In the genomic region with DNA sequence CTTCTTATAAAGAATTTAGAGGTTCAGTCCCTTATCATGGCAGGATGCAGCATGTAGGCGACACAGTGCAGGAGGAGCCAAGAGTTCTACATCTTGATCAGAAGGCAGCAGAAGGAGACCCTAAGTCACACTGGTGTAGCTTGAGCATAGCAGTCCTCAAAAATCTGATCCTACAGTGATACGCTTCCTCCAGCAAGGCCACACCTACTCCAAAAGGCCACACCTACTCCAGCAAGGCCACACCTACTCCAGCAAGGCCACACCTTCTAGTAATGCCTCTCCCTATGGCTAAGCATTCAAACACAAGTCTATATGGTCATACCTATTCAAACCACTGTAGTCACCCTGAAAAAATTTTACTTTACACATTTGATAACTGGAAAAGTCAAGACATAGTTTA, we compare ENCODE assay signal across 18 mouse cellular contexts. TPM values are rescaled to one million over a fixed set of nuclear protein-coding genes. Genes with fewer than 3 reads are reported as not detected.
DNase-seq lines count a peak whose midpoint lies in the region; ATAC-seq and TF ChIP-seq lines count a peak whose summit lies in the region.
"Had no signal": no experiment of that assay in that cellular context is flagged by ENCODE, and none has a peak within 500 bp of the region (broad histone marks: within the 10 kb centered on the region; RNA-seq: fewer than 3 reads in every experiment).

No protein-coding gene starts in this region.

- ATAC-seq in limb, embryonic 13.5 days (ENCODE audit: low FRiP score, low read depth) = peak; percentile 28; the same call in 1 of the 2 replicates
- ATAC-seq in common myeloid progenitor, adult 5-6 weeks (replicated peaks; ENCODE audit: low read depth, poor library complexity, severe bottlenecking) = 0 out of 2 replicates have a peak, but pooled peaks have one; percentile 14
- peak; percentile 82 for ATAC-seq in liver, embryonic 13.5 days (ENCODE audit: low read depth)
- ATAC-seq in stomach, postnatal 0 days (ENCODE audit: low FRiP score, low TSS enrichment) = peak; percentile 59; the same call in 1 of the 2 replicates
- ATAC-seq: midbrain, embryonic 16.5 days had no signal

- no peak overlapping the region for H3K27ac ChIP-seq in limb, embryonic 13.5 days
- no peak overlapping the region for H3K27ac ChIP-seq in limb, embryonic 10.5 days
- no peak overlapping the region for H3K27ac ChIP-seq in liver, embryonic 13.5 days
- H3K27ac ChIP-seq in stomach, postnatal 0 days (replicated peaks) = no peak overlapping the region
- H3K27ac ChIP-seq: embryonic facial prominence, embryonic 10.5 days; macrophage; neural tube, embryonic 12.5 days had no signal

- no peaks in the 10 kb centered on the region for H3K4me1 ChIP-seq in limb, embryonic 13.5 days
- H3K4me1 ChIP-seq in limb, embryonic 10.5 days = no peaks in the 10 kb centered on the region
- peaks cover 22% of the 10 kb centered on the region for H3K4me1 ChIP-seq in liver, embryonic 13.5 days (replicated peaks)
- no peaks in the 10 kb centered on the region for H3K4me1 ChIP-seq in stomach, postnatal 0 days (replicated peaks; ENCODE audit: control insufficient read depth, insufficient read depth)
- H3K4me1 ChIP-seq: embryonic facial prominence, embryonic 10.5 days; neural tube, embryonic 12.5 days had no signal

- no peaks in the 10 kb centered on the region for H3K27me3 ChIP-seq in limb, embryonic 13.5 days
- no peaks in the 10 kb centered on the region for H3K27me3 ChIP-seq in limb, embryonic 10.5 days (ENCODE audit: low read depth, poor library complexity, severe bottlenecking)
- H3K27me3 ChIP-seq in liver, embryonic 13.5 days = no peaks in the 10 kb centered on the region
- no peaks in the 10 kb centered on the region for H3K27me3 ChIP-seq in stomach, postnatal 0 days (ENCODE audit: control insufficient read depth, insufficient read depth, low read length)
- H3K27me3 ChIP-seq: CH12.LX; neural tube, embryonic 12.5 days had no signal

- no peaks in the 10 kb centered on the region for H3K36me3 ChIP-seq in limb, embryonic 13.5 days
- H3K36me3 ChIP-seq in limb, embryonic 10.5 days = no peaks in the 10 kb centered on the region
- H3K36me3 ChIP-seq in liver, embryonic 13.5 days = no peaks in the 10 kb centered on the region
- no peaks in the 10 kb centered on the region for H3K36me3 ChIP-seq in stomach, postnatal 0 days (ENCODE audit: control insufficient read depth, insufficient read depth, low read length)
- H3K36me3 ChIP-seq: embryonic facial prominence, embryonic 10.5 days; neural tube, embryonic 12.5 days had no signal

- TF ChIP-seq CTCF in stomach, postnatal 0 days (IDR thresholded peaks at IDR 0.05; ENCODE audit: low read depth) = no peak

- no peak overlapping the region for H3K4me3 ChIP-seq in limb, embryonic 13.5 days
- no peak overlapping the region for H3K4me3 ChIP-seq in limb, embryonic 10.5 days
- no peak overlapping the region for H3K4me3 ChIP-seq in liver, embryonic 13.5 days (replicated peaks)
- no peak overlapping the region for H3K4me3 ChIP-seq in stomach, postnatal 0 days (ENCODE audit: low read depth, low read length)
- H3K4me3 ChIP-seq: embryonic facial prominence, embryonic 10.5 days; neural tube, embryonic 12.5 days had no signal

- no peak overlapping the region for H3K9ac ChIP-seq in limb, embryonic 13.5 days
- H3K9ac ChIP-seq in liver, embryonic 13.5 days = no peak overlapping the region
- H3K9ac ChIP-seq in stomach, postnatal 0 days (ENCODE audit: low read length) = no peak overlapping the region
- H3K9ac ChIP-seq: neural tube, embryonic 12.5 days had no signal

- H3K9me3 ChIP-seq in limb, embryonic 13.5 days = no peaks in the 10 kb centered on the region
- H3K9me3 ChIP-seq in limb, embryonic 10.5 days (replicated peaks) = no peaks in the 10 kb centered on the region
- no peaks in the 10 kb centered on the region for H3K9me3 ChIP-seq in liver, embryonic 13.5 days (replicated peaks)
- no peaks in the 10 kb centered on the region for H3K9me3 ChIP-seq in stomach, postnatal 0 days (ENCODE audit: control insufficient read depth, low read length)
- H3K9me3 ChIP-seq: embryonic facial prominence, embryonic 10.5 days; neural tube, embryonic 12.5 days had no signal

- H3K4me2 ChIP-seq in limb, embryonic 13.5 days (replicated peaks) = no peak overlapping the region
- H3K4me2 ChIP-seq in liver, embryonic 13.5 days = no peak overlapping the region
- no peak overlapping the region for H3K4me2 ChIP-seq in stomach, postnatal 0 days (replicated peaks; ENCODE audit: low read depth)
- H3K4me2 ChIP-seq: neural tube, embryonic 12.5 days had no signal

- no peak for DNase-seq in limb, embryonic 10.5 days (ENCODE audit: low spot score)
- DNase-seq in liver, embryonic 13.5 days = peak; percentile 59
- DNase-seq in stomach, postnatal 0 days (ENCODE audit: low spot score) = no peak
- DNase-seq in layer of hippocampus, postnatal 36 days = no peak
- no peak for DNase-seq in adrenal gland, postnatal 36 days
- DNase-seq in right cerebral cortex, postnatal 36 days (ENCODE audit: low spot score in 2 of 2) = no peak
- DNase-seq: adrenal gland, adult 2 months; cerebellum, postnatal 10 days; heart, adult 11 months; heart, postnatal 14 days; kidney, postnatal 14 days had no signal

- TF ChIP-seq EP300 in stomach, postnatal 0 days (optimal IDR thresholded peaks at IDR 0.05) = no peak

- WGBS in limb, embryonic 13.5 days = 93% methylated on average over 2 of the region's 2 CpGs
- WGBS in limb, embryonic 10.5 days = 86% methylated on average over 2 of the region's 2 CpGs
- 38% methylated on average over 2 of the region's 2 CpGs for whole genome bisulfite sequencing in liver, embryonic 13.5 days (ENCODE audit: insufficient replicate concordance)
- 87% methylated on average over 2 of the region's 2 CpGs for WGBS in stomach, postnatal 0 days

RNA-seq across cellular contexts. Expression of gene Efcab2, which starts 29.8 kb away (rescaled TPM):
- polyA plus RNA-seq in limb, embryonic 13.5 days (2015; fragmentation: Nextera tagmentation; extraction: Ambion mirVana) = 4.8 and 4.9 TPM in 2 replicates
- 4.0 and 4.6 TPM in 2 replicates for polyA plus RNA-seq in limb, embryonic 10.5 days (2016; fragmentation: Nextera tagmentation; extraction: Ambion mirVana)
- total RNA-seq in common myeloid progenitor, adult 5-6 weeks (2017) = 3.0 and 3.2 TPM in 2 replicates
- 3.4 and 4.9 TPM in 2 replicates for polyA plus RNA-seq in liver, embryonic 13.5 days (2015; fragmentation: Nextera tagmentation; extraction: Ambion mirVana)
- 3.5 and 3.7 TPM in 2 replicates for polyA plus RNA-seq in stomach, postnatal 0 days (2015; fragmentation: Nextera tagmentation; extraction: Ambion mirVana)
- 10 to 100 TPM in 1 of 2 experiments, 1 to 10 TPM in 1; 8.7 to 10.2 TPM for total RNA-seq in layer of hippocampus, postnatal 36 days (2021)
- total RNA-seq in adrenal gland, postnatal 36 days (2021) = 1 to 10 TPM; 2.1 to 3.2 TPM

RNA-seq across cellular contexts. Expression of gene Hnrnpu, which starts 38.5 kb away (rescaled TPM):
- 344 TPM in 2 replicates for polyA plus RNA-seq in limb, embryonic 13.5 days (2015; fragmentation: Nextera tagmentation; extraction: Ambion mirVana)
- 608 TPM in 2 replicates for polyA plus RNA-seq in limb, embryonic 10.5 days (2016; fragmentation: Nextera tagmentation; extraction: Ambion mirVana)
- 730 and 786 TPM in 2 replicates for total RNA-seq in common myeloid progenitor, adult 5-6 weeks (2017)
- polyA plus RNA-seq in liver, embryonic 13.5 days (2015; fragmentation: Nextera tagmentation; extraction: Ambion mirVana) = 177 and 260 TPM in 2 replicates
- 129 and 147 TPM in 2 replicates for polyA plus RNA-seq in stomach, postnatal 0 days (2015; fragmentation: Nextera tagmentation; extraction: Ambion mirVana)
- total RNA-seq in layer of hippocampus, postnatal 36 days (2021) = 100 to 1,000 TPM; 397 to 425 TPM
- 100 to 1,000 TPM; 340 to 387 TPM for total RNA-seq in adrenal gland, postnatal 36 days (2021)

RNA-seq across cellular contexts. Expression of gene Cox20, which starts 57.1 kb away (rescaled TPM):
- polyA plus RNA-seq in limb, embryonic 13.5 days (2015; fragmentation: Nextera tagmentation; extraction: Ambion mirVana) = 133 and 135 TPM in 2 replicates
- polyA plus RNA-seq in limb, embryonic 10.5 days (2016; fragmentation: Nextera tagmentation; extraction: Ambion mirVana) = 75.7 and 88.5 TPM in 2 replicates
- total RNA-seq in common myeloid progenitor, adult 5-6 weeks (2017) = 206 and 305 TPM in 2 replicates
- polyA plus RNA-seq in liver, embryonic 13.5 days (2015; fragmentation: Nextera tagmentation; extraction: Ambion mirVana) = 96.7 and 119 TPM in 2 replicates
- 140 and 146 TPM in 2 replicates for polyA plus RNA-seq in stomach, postnatal 0 days (2015; fragmentation: Nextera tagmentation; extraction: Ambion mirVana)
- 10 to 100 TPM; 42.9 to 44.0 TPM for total RNA-seq in layer of hippocampus, postnatal 36 days (2021)
- 100 to 1,000 TPM in 1 of 2 experiments, 10 to 100 TPM in 1; 79.2 to 103 TPM for total RNA-seq in adrenal gland, postnatal 36 days (2021)

Comparison
In these comparisons a context has a peak if more than half of its experiments do, and no peak if none do; other contexts are left out.
1. ATAC-seq: peak in every context shown above with its lines; median percentile 82 in liver, embryonic 13.5 days; 59 in stomach, postnatal 0 days; 28 in limb, embryonic 13.5 days; 14 in common myeloid progenitor, adult 5-6 weeks.